Mouse (Mus musculus) urinary bladder, postnatal 10 days (tissue): ENCODE measurements at regions not wholly inside any gene's neighbourhood (a gene's known extent, or its start where the extent isn't known, plus 50 kb on each side); places are given as distances from the start of the nearest gene placed in this dataset.

Experiments
- DNase-seq: peaks from one replicate; pipeline ENCODE4 v3.0.0; 2022; ENCODE audit warnings: low spot score

- DNase-seq = no peak
These were observed 110.5 kb upstream of the Zfp217 start for GRCm38 (mm10) chr2:170258367-170258766.

- no peak for DNase-seq
These were observed 109.8 kb upstream of the Zfp217 start for GRCm38 (mm10) chr2:170257671-170258235.

GRCm38 (mm10) chr2:170255997-170256396 lies 108.1 kb upstream of the Zfp217 start:
- no peak for DNase-seq

- DNase-seq = no peak
These were observed 107.6 kb upstream of the Zfp217 start for GRCm38 (mm10) chr2:170255533-170255932.

GRCm38 (mm10) chr2:170253681-170254440 lies 106.0 kb upstream of the Zfp217 start:
- no peak for DNase-seq

GRCm38 (mm10) chr2:170252255-170253034 lies 104.5 kb upstream of the Zfp217 start:
- DNase-seq = no peak

- no peak for DNase-seq
These were observed 102.8 kb upstream of the Zfp217 start for GRCm38 (mm10) chr2:170250680-170251079.

- DNase-seq = no peak
These were observed 100.0 kb upstream of the Zfp217 start for GRCm38 (mm10) chr2:170247702-170248445.

- no peak for DNase-seq
These were observed 97.9 kb upstream of the Zfp217 start for GRCm38 (mm10) chr2:170245637-170246341.

- no peak for DNase-seq
These were observed 96.2 kb upstream of the Zfp217 start for GRCm38 (mm10) chr2:170244108-170244507.

- DNase-seq = no peak
These were observed 90.1 kb upstream of the Zfp217 start for GRCm38 (mm10) chr2:170237959-170238358.

GRCm38 (mm10) chr2:170233426-170233825 lies 85.5 kb upstream of the Zfp217 start:
- no peak for DNase-seq

- DNase-seq = no peak
These were observed 81.7 kb upstream of the Zfp217 start for GRCm38 (mm10) chr2:170229461-170230080.

- no peak for DNase-seq
These were observed 80.6 kb upstream of the Zfp217 start for GRCm38 (mm10) chr2:170228318-170228994.

GRCm38 (mm10) chr2:170223872-170224271 lies 76.0 kb upstream of the Zfp217 start:
- DNase-seq = no peak

GRCm38 (mm10) chr2:170222819-170223218 lies 74.9 kb upstream of the Zfp217 start:
- DNase-seq = no peak

- no peak for DNase-seq
These were observed 74.2 kb upstream of the Zfp217 start for GRCm38 (mm10) chr2:170221994-170222535.

- DNase-seq = no peak
These were observed 73.0 kb upstream of the Zfp217 start for GRCm38 (mm10) chr2:170220871-170221369.

GRCm38 (mm10) chr2:170220443-170220842 lies 72.5 kb upstream of the Zfp217 start:
- DNase-seq = no peak
